Mouse (Mus musculus) testis, adult 2 months (tissue): ENCODE data around the gene Bpifb4. TPM values are rescaled to one million over a fixed set of nuclear protein-coding genes. Genes with fewer than 3 reads are reported as not detected.

Experiments used
- H3K27ac ChIP-seq: fragments of 200-500 bp; 2 replicates; pipeline ENCODE4 v1.5.1; 2012; ENCODE audit warnings: low read depth, low read length; ENCODE audit not compliant: control insufficient read depth, insufficient read depth
- H3K27me3 ChIP-seq: fragments of 200-500 bp; 2 replicates; pipeline ENCODE4 v1.6.1; 2012; ENCODE audit warnings: mild to moderate bottlenecking, low read length, moderate library complexity; ENCODE audit not compliant: control insufficient read depth, insufficient read depth
- H3K36me3 ChIP-seq: fragments of 200-500 bp; 2 replicates; pipeline ENCODE4 v1.6.1; 2012; ENCODE audit warnings: mild to moderate bottlenecking, low read length; ENCODE audit not compliant: control insufficient read depth, insufficient read depth
- H3K4me1 ChIP-seq: fragments of 200-500 bp; 2 replicates; pipeline ENCODE4 v1.6.1; 2012; ENCODE audit warnings: low read length; ENCODE audit not compliant: control insufficient read depth, insufficient read depth
- H3K4me3 ChIP-seq: fragments of 200-500 bp; 2 replicates; pipeline ENCODE4 v1.5.1; 2012; ENCODE audit warnings: low read depth, mild to moderate bottlenecking, low read length, moderate library complexity, mixed read lengths; ENCODE audit not compliant: control insufficient read depth
- CTCF ChIP-seq: fragments of 200-500 bp; IDR thresholded peaks from 2 replicates; pipeline ENCODE4 v1.5.1; 2012; ENCODE audit warnings: low read depth, mild to moderate bottlenecking, inconsistent platforms, low read length, moderate library complexity; ENCODE audit not compliant: control insufficient read depth, insufficient read depth, insufficient replicate concordance
- POLR2A ChIP-seq: fragments of 200-500 bp; IDR thresholded peaks from 2 replicates; pipeline ENCODE4 v1.6.1; 2012; ENCODE audit warnings: low read depth, mild to moderate bottlenecking, inconsistent platforms, low read length, moderate library complexity; ENCODE audit not compliant: control insufficient read depth
- polyA plus RNA-seq: library from polyadenylated mRNA; depleted of rRNA; stranded (reverse); fragments of >200 nt; gene quantifications from 2 replicates; pipeline ENCODE4 v1.2.3, GENCODE M21; 2012; rRNA removed

Gene Bpifb4
- polyA plus RNA-seq, 1 experiment: 0.33 TPM

DNA sequence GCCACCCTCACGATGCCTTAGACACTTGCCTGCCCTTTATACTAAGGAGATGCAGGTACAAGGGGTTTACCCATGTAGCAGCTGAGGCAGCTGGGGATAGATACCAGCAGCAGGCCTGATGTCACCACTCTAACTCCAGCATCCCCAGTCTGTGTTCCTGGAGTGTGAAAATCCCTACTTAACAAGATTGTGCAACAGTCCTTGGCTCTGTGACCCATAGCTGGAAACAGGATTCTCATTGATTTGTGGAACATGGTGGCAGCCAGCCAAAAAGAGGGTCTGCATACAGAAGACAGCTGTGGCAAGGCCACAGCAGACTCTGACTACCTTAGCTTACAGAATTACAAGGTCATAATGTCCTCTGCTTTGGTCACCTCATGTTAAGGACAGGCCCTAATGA is 67.1 kb downstream of the Bpifb4 start:
- H3K36me3 ChIP-seq: no peaks in the 10 kb centered on the region
- TF ChIP-seq POLR2A (no peak), CTCF (no peak)
- H3K4me1 ChIP-seq: no peaks in the 10 kb centered on the region

DNA sequence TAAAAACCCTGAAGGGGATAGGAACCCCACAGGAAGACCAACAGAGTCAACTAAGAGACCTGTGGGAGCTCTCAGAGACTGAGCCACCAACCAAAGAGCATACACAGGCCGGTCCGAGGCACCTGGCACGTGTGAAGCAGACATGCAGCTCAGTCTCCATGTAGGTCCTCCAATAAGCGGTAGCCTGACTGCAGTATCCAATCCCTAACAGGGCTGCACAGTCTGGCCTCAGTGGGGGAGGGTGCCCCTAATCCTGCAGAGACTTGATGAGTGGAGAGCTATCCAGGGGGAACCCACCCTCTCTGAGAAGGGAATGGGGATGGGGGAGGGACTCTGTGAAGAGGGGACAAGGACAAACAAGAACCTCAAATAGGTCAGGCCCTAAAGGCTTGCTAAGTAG is 67.7 kb downstream of the Bpifb4 start:
- H3K27me3 ChIP-seq: no peaks in the 10 kb centered on the region
- H3K4me3 ChIP-seq: no peak overlapping the region
- no peaks in the 10 kb centered on the region for H3K4me1 ChIP-seq
- no peak overlapping the region for H3K27ac ChIP-seq
- no peaks in the 10 kb centered on the region for H3K36me3 ChIP-seq
- TF ChIP-seq CTCF (no peak), POLR2A (no peak)

More for the DNA sequence above, 67.1 kb downstream of the Bpifb4 start:
- Histone ChIP-seq H3K4me3 (no peak overlapping the region), H3K27me3 (no peaks in the 10 kb centered on the region), H3K27ac (no peak overlapping the region)

- no peaks in the 10 kb centered on the region for H3K4me1 ChIP-seq
- H3K27ac ChIP-seq: no peak overlapping the region
- H3K4me3 ChIP-seq: no peak overlapping the region
- no peaks in the 10 kb centered on the region for H3K36me3 ChIP-seq
- no peaks in the 10 kb centered on the region for H3K27me3 ChIP-seq
- TF ChIP-seq POLR2A: no peak
- no peak for TF ChIP-seq CTCF
Measured at GRCm38 (mm10) chr2:154006331-154006730, 68.3 kb downstream of the Bpifb4 start.

- H3K27ac ChIP-seq: no peak overlapping the region
- H3K36me3 ChIP-seq: no peaks in the 10 kb centered on the region
- H3K4me1 ChIP-seq: no peaks in the 10 kb centered on the region
- no peak for TF ChIP-seq CTCF
- no peak for TF ChIP-seq POLR2A
- no peaks in the 10 kb centered on the region for H3K27me3 ChIP-seq
- no peak overlapping the region for H3K4me3 ChIP-seq
Measured at GRCm38 (mm10) chr2:154007381-154007780, 69.4 kb downstream of the Bpifb4 start.

- no peak for TF ChIP-seq CTCF
- no peak for TF ChIP-seq POLR2A
- H3K27me3 ChIP-seq: no peaks in the 10 kb centered on the region
- H3K36me3 ChIP-seq: no peaks in the 10 kb centered on the region
- H3K27ac ChIP-seq: no peak within 1 kb of the TSS
- H3K4me1 ChIP-seq: no peaks in the 10 kb centered on the region
- no peak within 1 kb of the TSS for H3K4me3 ChIP-seq
Measured at GRCm38 (mm10) chr2:154007965-154008364, 70.0 kb downstream of the Bpifb4 start, which contains the start of gene Bpifa2. TSS of gene Bpifa2 (plus strand) at chr2:154008265.

Other genes starting within 250 kb of the Bpifb4 start
- 1.1 and 1.2 TPM in 2 replicates for gene Dnmt3c, start 241.6 kb upstream of the Bpifb4 start, polyA plus RNA-seq
- 6.3 and 8.2 TPM in 2 replicates for gene Mapre1, start 196.9 kb upstream of the Bpifb4 start, polyA plus RNA-seq
- gene Efcab8, start 158.3 kb upstream of the Bpifb4 start, polyA plus RNA-seq: 41.4 and 46.4 TPM in 2 replicates
- 255 and 271 TPM in 2 replicates for gene Sun5, start 67.1 kb upstream of the Bpifb4 start, polyA plus RNA-seq
- gene Bpifb2, start 63.2 kb upstream of the Bpifb4 start, polyA plus RNA-seq: 7.2 and 7.7 TPM in 2 replicates
- gene Bpifb6, start 37.8 kb upstream of the Bpifb4 start, polyA plus RNA-seq: 0.21 and 0.36 TPM in 2 replicates
- gene Bpifb3, start 20.0 kb upstream of the Bpifb4 start, polyA plus RNA-seq: 5.0 and 5.4 TPM in 2 replicates
- gene Bpifa6, start 36.7 kb downstream of the Bpifb4 start, polyA plus RNA-seq: 7.6 and 9.6 TPM in 2 replicates
- 0.11 TPM in 1 of 2 replicates, not detected in the other for gene Bpifa2, start 70.1 kb downstream of the Bpifb4 start, polyA plus RNA-seq
- gene Bpifa3, start 192.1 kb downstream of the Bpifb4 start, polyA plus RNA-seq: 195 and 226 TPM in 2 replicates
- gene Bpifa1, start 204.7 kb downstream of the Bpifb4 start, polyA plus RNA-seq: 0.83 and 0.93 TPM in 2 replicates
- gene Bpifa5, start 224.4 kb downstream of the Bpifb4 start, polyA plus RNA-seq: not detected in 2 replicates